Mouse (Mus musculus) right cerebral cortex, postnatal 36 days (tissue): ENCODE measurements around the gene Nemp1.
A peak's percentile ranks its signal among the peaks of the same experiment; 100 is the strongest.

ENCODE experiments used
- DNase-seq, 2 experiments: peaks; one replicate each; pipeline ENCODE4 v3.0.0; 2022; ENCODE audit warnings: low spot score in 2 of 2, mixed read lengths in 1 of 2

The Nemp1 gene

GRCm38 (mm10) chr10:127666501-127667268 lies at the start of gene Nemp1:
Gene Nemp1, plus strand, starts transcription at chr10:127666901.
- DNase-seq: peak; percentile 73 to 74

GRCm38 (mm10) chr10:127617294-127617693 lies 49.4 kb upstream of the Nemp1 start:
- no peak for DNase-seq

GRCm38 (mm10) chr10:127618173-127618572 lies 48.5 kb upstream of the Nemp1 start:
- no peak for DNase-seq

- DNase-seq: no peak
These were observed 47.5 kb upstream of the Nemp1 start for GRCm38 (mm10) chr10:127619119-127619721.

- DNase-seq: no peak
These were observed 46.7 kb upstream of the Nemp1 start for GRCm38 (mm10) chr10:127619941-127620405.

GRCm38 (mm10) chr10:127620406-127621190 lies 46.1 kb upstream of the Nemp1 start, which contains the start of gene Lrp1:
Gene Lrp1, minus strand, starts transcription at chr10:127621148.
- DNase-seq: no peak

- DNase-seq: peak; percentile 86 to 87
These were observed 45.3 kb upstream of the Nemp1 start for GRCm38 (mm10) chr10:127621191-127622056.

GRCm38 (mm10) chr10:127622057-127622392 lies 44.7 kb upstream of the Nemp1 start:
- DNase-seq: no peak

- no peak for DNase-seq
These were observed 44.0 kb upstream of the Nemp1 start for GRCm38 (mm10) chr10:127622661-127623060.

- no peak for DNase-seq
These were observed 43.1 kb upstream of the Nemp1 start for GRCm38 (mm10) chr10:127623439-127624216.

- DNase-seq: no peak
These were observed 40.3 kb upstream of the Nemp1 start for GRCm38 (mm10) chr10:127626433-127626832.

GRCm38 (mm10) chr10:127631261-127632214 lies 35.2 kb upstream of the Nemp1 start:
- no peak for DNase-seq

GRCm38 (mm10) chr10:127632668-127633271 lies 33.9 kb upstream of the Nemp1 start:
- no peak for DNase-seq

GRCm38 (mm10) chr10:127640421-127640820 lies 26.3 kb upstream of the Nemp1 start:
- DNase-seq: no peak

- peak; percentile 72 to 75 for DNase-seq
These were observed 24.6 kb upstream of the Nemp1 start for GRCm38 (mm10) chr10:127641861-127642771.

- no peak for DNase-seq
These were observed 23.7 kb upstream of the Nemp1 start, which contains the start of gene Stat6 for GRCm38 (mm10) chr10:127642772-127643552. Gene Stat6, plus strand, starts transcription at chr10:127642986.
